Mouse (Mus musculus) MEL (cell line): Measurements from ENCODE around the gene 1110017D15Rik.

Experiments used
- CHD1 ChIP-seq: IDR thresholded peaks from 2 replicates; pipeline ENCODE4 v1.6.1; 2012; ENCODE audit warnings: low read depth, mild to moderate bottlenecking, inconsistent platforms, low read length, improper control_type of control experiment
- ETS1 ChIP-seq: IDR thresholded peaks from 2 replicates; pipeline ENCODE4 v1.6.1; 2012; ENCODE audit warnings: low read depth, mild to moderate bottlenecking, inconsistent platforms, low read length, improper control_type of control experiment, moderate library complexity
- MXI1 ChIP-seq: IDR thresholded peaks from 2 replicates; pipeline ENCODE4 v1.6.1; 2011; ENCODE audit warnings: mild to moderate bottlenecking, low read depth, low read length, improper control_type of control experiment
- POLR2A ChIP-seq, 2 experiments: IDR thresholded peaks; 2 replicates each; pipeline ENCODE4 v1.6.1; 2011 to 2012; ENCODE audit warnings: low read length in 2 of 2, mild to moderate bottlenecking in 2 of 2, control low read depth in 1 of 2, improper control_type of control experiment in 1 of 2, low read depth in 1 of 2, moderate library complexity in 1 of 2; ENCODE audit not compliant: control insufficient read depth in 1 of 2, insufficient read depth in 1 of 2, poor library complexity in 1 of 2
- TAL1 ChIP-seq: IDR thresholded peaks from 2 replicates; pipeline ENCODE4 v1.6.1; 2012; ENCODE audit warnings: mild to moderate bottlenecking, inconsistent platforms, low read length, moderate library complexity, mixed read lengths
- USF1 ChIP-seq: IDR thresholded peaks from 2 replicates; pipeline ENCODE4 v1.6.1; 2014; ENCODE audit warnings: low read depth, mild to moderate bottlenecking, inconsistent platforms, low read length, improper control_type of control experiment, moderate library complexity

GRCm38 (mm10) chr4:41507326-41507924 lies 9.7 kb downstream of the 1110017D15Rik start:
- no peak for TF ChIP-seq ETS1
- TF ChIP-seq POLR2A (IDR thresholded peaks at IDR 0.05; ENCODE audit: control insufficient read depth in 1 of 2, insufficient read depth in 1 of 2, low read depth in 1 of 2, low read length in 2 of 2, poor library complexity in 1 of 2), result no peak
- TF ChIP-seq MXI1, result no peak
- TF ChIP-seq USF1, result no peak
- no peak for TF ChIP-seq CHD1
- TF ChIP-seq TAL1, result no peak
